Mouse (Mus musculus): ENCODE measurements around the gene Olfr907.

The Olfr907 gene

GRCm38 (mm10) chr9:38495501-38495900 is at the start of gene Olfr907:
TSS of gene Olfr907 (plus strand) at chr9:38495801.
- in situ Hi-C loops (cut with MboI, MseI), result no loop called here

- in situ Hi-C loops (cut with MboI, MseI), result no loop called here
Observed at GRCm38 (mm10) chr9:38447352-38447751, 48.2 kb upstream of the Olfr907 start, which contains the start of gene Olfr902. TSS of gene Olfr902 (plus strand) at chr9:38447652.

GRCm38 (mm10) chr9:38462844-38463243 is 32.8 kb upstream of the Olfr907 start, which contains the start of gene Olfr904:
TSS of gene Olfr904 (plus strand) at chr9:38463144.
- in situ Hi-C loops (cut with MboI, MseI), result no loop called here

GRCm38 (mm10) chr9:38470807-38471206 is 24.8 kb upstream of the Olfr907 start, which contains the start of gene Olfr905:
TSS of gene Olfr905 (plus strand) at chr9:38471107.
- in situ Hi-C loops (cut with MboI, MseI), result no loop called here

GRCm38 (mm10) chr9:38486785-38487184 is 8.8 kb upstream of the Olfr907 start, which contains the start of gene Olfr906:
TSS of gene Olfr906 (plus strand) at chr9:38487085.
- in situ Hi-C loops (cut with MboI, MseI), result no loop called here

GRCm38 (mm10) chr9:38512353-38512752 is 16.8 kb downstream of the Olfr907 start:
- in situ Hi-C loops (cut with MboI, MseI), result no loop called here

- in situ Hi-C loops (cut with MboI, MseI), result no loop called here
Observed at GRCm38 (mm10) chr9:38521280-38521679, 25.7 kb downstream of the Olfr907 start, which contains the start of gene Olfr911-ps1. TSS of gene Olfr911-ps1 (plus strand) at chr9:38521580.

- in situ Hi-C loops (cut with MboI, MseI), result no loop called here
Observed at GRCm38 (mm10) chr9:38537549-38537948, 41.9 kb downstream of the Olfr907 start, which contains the start of gene Olfr910. TSS of gene Olfr910 (plus strand) at chr9:38537849.
